Mouse (Mus musculus) heart, adult 18-20 months (tissue): Measurements from ENCODE around the gene Sh3glb1. TPM values are rescaled to one million over a fixed set of nuclear protein-coding genes. Genes with fewer than 3 reads are reported as not detected.
"Not testable (repeated sequence)": the region's sequence is repeated elsewhere in the genome, so short reads cannot be mapped to it uniquely, and the experiment has no call there.

Experiments used
- DNase-seq, 2 experiments: peaks; one replicate each; pipeline ENCODE4 v3.0.0; 2021 to 2022; ENCODE audit warnings: mixed read lengths in 1 of 2
- long read RNA-seq, 2 experiments: library from polyadenylated mRNA; stranded (forward); transcript quantifications; one replicate each; pipeline ENCODE4 v2.0.0; 2021
- total RNA-seq, 2 experiments: library from RNA; stranded (reverse); gene quantifications; 2 replicates each; pipeline ENCODE4 v1.2.3; 2021

Gene Sh3glb1
- 100 to 1,000 TPM; 360 to 371 TPM for total RNA-seq
- long read RNA-seq, experiment 1, transcript Sh3glb1-204 (10 exons, 2,584 nt) = minor isoform, 83 of 353 reads
- long read RNA-seq, experiment 1, transcript Sh3glb1-201 (9 exons, 3,961 nt) = major isoform, 133 of 353 reads
- long read RNA-seq, experiment 1, partial matches to known transcripts = 70 of 353 reads
- long read RNA-seq, experiment 1, other reads (novel, unspliced or antisense) = 67 of 353 reads
- long read RNA-seq, experiment 2, transcript Sh3glb1-204 (10 exons, 2,584 nt) = minor isoform, 43 of 222 reads
- long read RNA-seq, experiment 2, transcript Sh3glb1-201 (9 exons, 3,961 nt) = major isoform, 83 of 222 reads
- long read RNA-seq, experiment 2, partial matches to known transcripts = 52 of 222 reads
- long read RNA-seq, experiment 2, other reads (novel, unspliced or antisense) = 44 of 222 reads

GRCm38 (mm10) chr3:144719901-144720747, at the start of gene Sh3glb1:
Sh3glb1 (minus strand) TSS chr3:144720335.
- peak; percentile 96 to 99 for DNase-seq

DNA sequence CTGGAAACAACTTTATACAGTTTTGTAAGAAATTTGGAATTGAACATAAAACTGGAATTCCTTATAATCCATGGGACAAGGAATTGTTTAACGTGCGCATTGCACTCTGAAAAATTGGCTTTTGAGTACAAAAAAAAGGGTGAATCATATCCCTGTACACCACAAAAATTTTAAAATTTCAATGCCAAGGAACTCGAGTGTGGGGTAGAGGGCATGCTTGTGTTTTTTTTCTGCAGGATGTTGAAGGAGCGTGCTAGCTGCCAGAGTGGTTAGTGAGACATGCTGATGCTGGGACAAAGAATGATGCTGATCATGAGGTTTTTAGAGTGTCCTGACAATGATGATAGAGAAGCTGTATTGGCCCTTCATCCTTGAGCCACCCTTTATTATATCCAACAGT, 45.0 kb upstream of the Sh3glb1 start:
- no peak for DNase-seq

DNA sequence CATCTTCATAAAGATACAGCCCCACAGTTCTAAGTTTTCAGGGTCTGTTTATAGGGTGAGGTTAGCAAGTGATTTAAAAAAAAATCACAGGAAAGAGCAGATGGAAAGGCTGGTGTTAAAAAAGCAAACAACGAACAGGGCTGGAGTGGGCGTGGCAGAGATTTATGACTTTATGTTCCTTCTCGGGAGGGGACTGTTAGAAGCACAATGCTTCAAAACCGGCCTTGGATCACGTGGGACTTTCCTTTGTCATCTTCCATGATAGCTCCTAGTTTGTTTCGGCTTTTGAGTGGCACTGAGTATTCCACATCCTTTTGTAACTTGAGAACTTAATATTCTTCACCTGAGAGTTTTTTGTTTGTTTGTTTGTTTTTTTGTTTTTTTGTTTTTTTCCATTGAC, 41.3 kb upstream of the Sh3glb1 start:
- no peak for DNase-seq

DNA sequence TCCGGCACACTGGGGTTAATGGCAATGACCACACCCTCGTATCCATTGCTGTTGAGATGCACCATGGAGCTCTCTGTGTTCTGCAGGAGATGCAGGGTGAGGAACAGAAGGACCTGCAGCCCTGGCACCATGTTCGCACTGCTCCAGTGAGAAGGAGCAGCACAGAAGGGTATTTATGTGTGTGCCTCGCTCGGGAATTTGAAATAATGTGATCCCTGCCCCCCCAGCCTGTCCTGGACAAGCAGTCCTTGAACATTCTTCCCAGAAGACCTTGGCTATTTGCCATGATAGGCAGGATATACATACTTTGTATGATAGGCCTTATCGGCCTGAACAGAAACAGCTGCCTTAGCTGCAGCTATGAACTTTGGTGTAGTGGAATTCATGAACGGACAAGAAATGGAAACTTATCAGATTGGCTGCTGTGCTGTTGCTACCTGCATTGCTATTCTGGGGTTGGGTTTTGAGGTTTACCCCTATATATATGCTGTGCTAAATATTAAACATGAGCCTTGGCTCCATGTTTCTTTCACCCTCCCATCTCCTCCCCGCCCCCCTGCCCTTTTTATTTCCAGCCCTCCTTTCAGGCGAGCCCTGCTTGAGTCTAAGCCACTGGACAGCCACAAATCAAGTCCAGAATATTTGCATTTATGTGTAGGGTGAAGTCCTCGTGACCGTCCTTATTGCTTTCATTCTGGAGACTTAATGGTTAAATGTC, 40.6 kb upstream of the Sh3glb1 start, which contains the start of gene Clca3a1:
Gene Clca3a1, minus strand, starts transcription at position 386 of the 718 bp plus-strand sequence.
- DNase-seq = peak; percentile 13 to 15

- no peak for DNase-seq
Observed at GRCm38 (mm10) chr3:144759719-144760118, 39.6 kb upstream of the Sh3glb1 start.

DNA sequence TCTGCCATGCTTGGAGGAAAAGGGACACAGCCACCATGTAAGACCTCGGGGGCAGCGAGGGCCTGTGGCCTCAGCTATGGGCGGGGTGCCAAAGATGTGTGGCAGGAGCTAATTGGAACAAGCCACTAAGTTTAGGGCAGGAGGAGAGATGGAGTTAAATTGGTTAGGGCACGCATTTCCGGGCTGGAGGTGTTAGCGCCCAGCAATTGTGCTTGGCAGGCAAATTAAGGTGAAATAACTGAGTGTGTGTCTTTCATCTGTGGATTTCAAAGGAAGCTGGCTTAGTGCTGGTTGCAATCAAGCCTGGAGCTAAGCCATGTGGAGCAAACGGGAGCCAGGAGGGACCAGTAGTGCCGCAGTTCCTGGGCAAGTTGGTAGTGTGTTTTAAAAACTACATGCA, 36.0 kb upstream of the Sh3glb1 start:
- not testable (repeated sequence) for DNase-seq

GRCm38 (mm10) chr3:144753120-144753519, 33.0 kb upstream of the Sh3glb1 start:
- DNase-seq = peak in 1 of 2 experiments; percentile 11

- DNase-seq = not testable (repeated sequence)
Observed at GRCm38 (mm10) chr3:144749062-144749963, 29.2 kb upstream of the Sh3glb1 start.

DNA sequence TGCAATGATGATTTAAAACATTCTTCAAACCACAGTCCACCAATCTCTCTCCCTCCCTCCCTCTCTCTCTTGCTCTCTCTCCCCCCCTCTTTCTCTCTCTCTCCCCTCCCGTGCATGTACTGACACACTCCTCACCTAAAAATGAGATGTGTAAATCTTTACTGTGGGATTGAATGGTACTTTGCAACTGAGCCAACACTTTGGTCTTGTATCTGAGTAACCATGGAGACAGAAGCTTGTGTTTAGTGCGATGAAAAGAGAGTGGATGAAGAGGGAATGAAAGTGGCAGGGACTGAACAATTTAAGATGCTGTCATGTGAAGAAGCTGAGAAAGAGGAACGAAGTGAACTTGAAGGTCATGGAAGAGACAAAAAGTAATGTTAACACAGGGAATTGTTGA, 27.6 kb upstream of the Sh3glb1 start:
- DNase-seq = not testable (repeated sequence)

DNA sequence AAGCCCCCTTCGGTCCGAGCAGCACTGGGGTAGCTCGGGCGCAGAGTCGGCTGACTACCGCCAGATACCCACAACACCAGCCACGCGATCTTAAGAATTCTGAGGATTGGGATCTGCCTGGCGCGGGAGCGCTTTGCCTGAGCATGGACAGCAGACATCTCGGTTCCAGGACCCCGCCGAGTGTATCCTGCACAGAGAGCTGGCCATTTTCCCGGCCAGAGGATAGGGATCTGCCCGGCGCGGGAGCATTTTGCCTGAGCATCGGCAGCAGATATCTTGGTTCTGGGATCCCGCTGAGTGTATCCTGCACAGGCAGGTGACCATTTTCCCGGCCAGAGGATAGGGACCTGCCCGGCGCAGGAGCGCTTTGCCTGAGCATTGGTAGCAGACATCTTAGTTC, 18.3 kb upstream of the Sh3glb1 start:
- not testable (repeated sequence) for DNase-seq

DNA sequence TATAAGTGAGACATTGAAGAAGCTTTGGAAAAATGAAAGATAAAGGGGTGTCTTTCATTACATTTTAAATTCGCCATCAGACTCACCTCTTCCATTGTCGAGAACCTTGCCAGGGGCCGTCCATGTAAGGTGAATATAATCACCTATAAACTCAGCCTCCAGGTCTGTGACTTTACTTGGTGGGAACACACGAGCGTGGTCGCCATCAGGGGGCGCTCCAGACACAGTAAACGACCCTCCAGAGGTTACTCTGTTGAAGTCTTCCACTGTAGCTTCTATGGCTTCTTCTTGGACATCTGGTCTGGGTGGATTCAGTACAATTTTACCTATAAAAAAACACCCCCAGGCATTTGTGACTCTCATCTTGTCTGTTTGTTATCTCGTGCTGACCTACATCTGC, 16.7 kb upstream of the Sh3glb1 start:
- peak in 1 of 2 experiments; percentile 54 for DNase-seq

GRCm38 (mm10) chr3:144723455-144723854, 3.3 kb upstream of the Sh3glb1 start:
- peak; percentile 54 to 86 for DNase-seq

GRCm38 (mm10) chr3:144722566-144722965, 2.4 kb upstream of the Sh3glb1 start:
- DNase-seq = not testable (repeated sequence)

- DNase-seq = no peak
Observed at GRCm38 (mm10) chr3:144721860-144722256, 1.7 kb upstream of the Sh3glb1 start.

DNA sequence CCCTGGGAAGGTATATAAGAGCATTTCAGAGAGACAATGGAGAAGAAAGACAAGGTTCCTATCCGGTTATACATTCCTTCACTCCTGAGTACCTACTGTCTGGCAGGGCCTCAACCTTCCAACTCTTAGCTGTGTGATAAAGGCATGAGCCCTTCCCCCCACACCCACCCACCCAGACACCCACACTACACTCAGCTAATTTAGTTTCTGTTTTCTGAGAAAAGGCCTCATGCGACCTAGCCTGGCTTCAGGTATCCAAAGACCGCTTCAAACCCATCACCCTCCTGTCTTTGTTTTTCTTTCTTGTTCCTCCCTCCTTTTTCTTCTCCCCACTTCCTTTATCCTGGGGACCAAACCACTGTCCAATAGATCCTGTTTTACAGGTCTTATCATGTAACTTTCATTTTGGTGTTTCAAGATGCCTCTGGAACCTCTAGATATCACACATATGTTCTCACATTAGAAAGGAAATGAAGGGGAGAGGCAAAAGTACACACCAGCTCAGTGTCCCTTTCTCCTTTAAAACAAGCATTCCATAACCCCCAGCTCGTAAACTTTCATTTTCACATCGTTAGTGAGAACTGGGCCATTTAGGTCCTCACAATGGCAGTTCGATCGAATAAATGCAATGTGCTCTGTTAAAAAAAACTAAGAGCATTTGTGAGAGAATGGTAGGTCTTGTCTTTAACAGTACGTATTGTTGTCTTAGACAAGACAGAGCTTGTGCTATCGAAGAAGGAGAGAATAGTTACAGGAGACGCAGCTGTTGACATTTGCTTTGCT, 1.1 kb upstream of the Sh3glb1 start:
- no peak for DNase-seq

- DNase-seq = peak; percentile 79 to 83
Observed at GRCm38 (mm10) chr3:144719088-144719900, 841 bp downstream of the Sh3glb1 start.

DNA sequence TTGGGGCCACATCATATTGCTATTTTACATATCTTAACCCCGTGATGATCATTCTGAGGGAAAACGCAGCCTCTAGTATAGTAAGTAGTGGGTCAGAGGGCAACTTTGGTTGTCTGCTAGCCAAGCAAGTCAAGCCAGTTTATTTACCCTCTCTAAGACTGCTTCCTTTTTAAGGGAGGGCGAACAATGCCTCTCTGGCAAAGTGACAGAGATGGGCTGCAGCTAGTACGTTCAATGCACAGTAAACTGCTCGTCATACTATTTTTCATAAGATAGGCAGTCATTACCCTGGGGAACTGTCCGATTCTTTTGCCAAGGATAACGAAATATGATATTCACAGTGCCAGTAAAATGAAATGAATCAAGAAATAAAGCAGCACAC, 1.4 kb downstream of the Sh3glb1 start:
- DNase-seq = peak; percentile 67 to 72

GRCm38 (mm10) chr3:144717835-144718234, 2.3 kb downstream of the Sh3glb1 start:
- DNase-seq = peak in 1 of 2 experiments; percentile 46

GRCm38 (mm10) chr3:144717121-144717520, 3.0 kb downstream of the Sh3glb1 start:
- DNase-seq = no peak
